Mouse (Mus musculus): ENCODE results near the gene Kmt2e. TPM values are rescaled to one million over a fixed set of nuclear protein-coding genes. Genes with fewer than 3 reads are reported as not detected.
A peak's percentile ranks its signal among the peaks of the same experiment; 100 is the strongest.

Gene Kmt2e
- total and polyA plus RNA-seq, 3 experiments = 16.2 to 75.6 (median 29.3) TPM

GRCm38 (mm10) chr5:23444411-23444810, 10.2 kb downstream of the Kmt2e start:
- Histone ChIP-seq H3K36me3 (ENCODE audit: control insufficient read depth in 1 of 2, insufficient read depth in 2 of 2, low read length in 2 of 2) (peaks cover 11 to 56% of the 10 kb centered on the region in 2 experiments), H3K9me3 (replicated peaks; ENCODE audit: insufficient read depth, low read length) (no peaks in the 10 kb centered on the region), H3K9ac (ENCODE audit: control insufficient read depth, low read depth, low read length, poor library complexity, severe bottlenecking) (no peak overlapping the region), H3K27ac (ENCODE audit: control insufficient read depth, low read depth, low read length) (no peak overlapping the region), H3K79me2 (ENCODE audit: control insufficient read depth, insufficient read depth, low read length, poor library complexity) (peaks cover 59% of the 10 kb centered on the region), H3K4me3 (ENCODE audit: control insufficient read depth in 1 of 2, insufficient read depth in 1 of 2, low read depth in 2 of 2, low read length in 2 of 2) (peak overlapping the region in 1 of 2 experiments; percentile 10; a peak in 2 of 4 replicates), H3K27me3 (ENCODE audit: control insufficient read depth in 1 of 2, insufficient read depth in 2 of 2, low read length in 2 of 2) (no peaks in the 10 kb centered on the region), H3K4me1 (ENCODE audit: control insufficient read depth in 1 of 2, insufficient read depth in 2 of 2, low read length in 2 of 2) (peaks cover 13 to 37% of the 10 kb centered on the region in 2 experiments)
- DNase-seq (ENCODE audit: low read depth, low spot score) = peak; percentile 51
- TF ChIP-seq CHD2 (IDR thresholded peaks at IDR 0.05; ENCODE audit: low read length) (no peak), ZMIZ1 (IDR thresholded peaks at IDR 0.05; ENCODE audit: low read depth, low read length) (no peak), RCOR1 (IDR thresholded peaks at IDR 0.05; ENCODE audit: low read depth, low read length) (peak; percentile 80), EP300 (IDR thresholded peaks at IDR 0.05; ENCODE audit: low read depth in 1 of 2, low read length in 2 of 2) (peak; percentile 54 to 68; a peak in 3 of 4 replicates), CTCF (IDR thresholded peaks at IDR 0.05 in 2 of 3, conservative IDR thresholded peaks at IDR 0.05 in 1 of 3; ENCODE audit: control insufficient read depth in 1 of 3, insufficient read depth in 1 of 3, low read depth in 2 of 3, low read length in 3 of 3, poor library complexity in 1 of 3, severe bottlenecking in 1 of 3) (no peak), TBP (IDR thresholded peaks at IDR 0.05; ENCODE audit: low read depth, low read length) (no peak), UBTF (IDR thresholded peaks at IDR 0.05; ENCODE audit: borderline replicate concordance, insufficient read depth, low read depth, low read length) (no peak), MYB (IDR thresholded peaks at IDR 0.05; ENCODE audit: low read depth, low read length) (no peak), MXI1 (IDR thresholded peaks at IDR 0.05; ENCODE audit: low read depth, low read length) (no peak), MAFK (IDR thresholded peaks at IDR 0.05; ENCODE audit: borderline replicate concordance, low read depth, low read length) (no peak), GATA1 (IDR thresholded peaks at IDR 0.05; ENCODE audit: low read depth, low read length) (peak; percentile 82), E2F4 (IDR thresholded peaks at IDR 0.05; ENCODE audit: borderline replicate concordance, low read depth, low read length) (no peak), TAL1 (IDR thresholded peaks at IDR 0.05; ENCODE audit: low read length) (peak; percentile 55), MAX (IDR thresholded peaks at IDR 0.05; ENCODE audit: low read length) (no peak), ZKSCAN1 (IDR thresholded peaks at IDR 0.05; ENCODE audit: low read depth, low read length) (no peak), SIN3A (IDR thresholded peaks at IDR 0.05; ENCODE audit: low read length) (peak; percentile 43), POLR2AphosphoS2 (IDR thresholded peaks at IDR 0.05; ENCODE audit: low read length) (no peak), CHD1 (IDR thresholded peaks at IDR 0.05; ENCODE audit: low read depth, low read length) (no peak), MEF2A (IDR thresholded peaks at IDR 0.05; ENCODE audit: extremely low read depth, insufficient replicate concordance, low read depth, low read length, poor library complexity, severe bottlenecking) (0 out of 2 replicates have a peak, but pooled peaks have one; percentile 21), GABPA (IDR thresholded peaks at IDR 0.05; ENCODE audit: low read depth, low read length) (no peak), ZNF384 (IDR thresholded peaks at IDR 0.05; ENCODE audit: low read depth, low read length) (peak; percentile 80), ZC3H11A (IDR thresholded peaks at IDR 0.05; ENCODE audit: low read depth, low read length) (no peak), TCF12 (IDR thresholded peaks at IDR 0.05; ENCODE audit: low read depth, low read length) (peak; percentile 74), NELFE (IDR thresholded peaks at IDR 0.05; ENCODE audit: low read depth, low read length) (no peak), BHLHE40 (IDR thresholded peaks at IDR 0.05; ENCODE audit: borderline replicate concordance, low read depth, low read length) (no peak), USF1 (IDR thresholded peaks at IDR 0.05; ENCODE audit: low read depth, low read length) (no peak), RAD21 (IDR thresholded peaks at IDR 0.05; ENCODE audit: low read depth, low read length) (no peak), NRF1 (IDR thresholded peaks at IDR 0.05; ENCODE audit: insufficient read depth, low read depth, low read length, poor library complexity, severe bottlenecking) (no peak), KAT2A (conservative IDR thresholded peaks at IDR 0.05; ENCODE audit: low read depth, low read length) (no peak), POLR2A (IDR thresholded peaks at IDR 0.05; ENCODE audit: control insufficient read depth in 1 of 2, insufficient read depth in 1 of 2, low read depth in 1 of 2, low read length in 2 of 2, poor library complexity in 1 of 2) (no peak), HCFC1 (IDR thresholded peaks at IDR 0.05; ENCODE audit: low read depth, low read length) (no peak), MAZ (IDR thresholded peaks at IDR 0.05; ENCODE audit: low read depth, low read length) (no peak), SMC3 (IDR thresholded peaks at IDR 0.05; ENCODE audit: low read depth, low read length) (no peak), ETS1 (IDR thresholded peaks at IDR 0.05; ENCODE audit: low read depth, low read length) (peak; percentile 79), USF2 (IDR thresholded peaks at IDR 0.05; ENCODE audit: borderline replicate concordance in 1 of 2, insufficient read depth in 1 of 2, low read depth in 1 of 2, low read length in 2 of 2) (no peak), MYC (IDR thresholded peaks at IDR 0.05; ENCODE audit: low read depth, low read length) (no peak), POLR2AphosphoS5 (IDR thresholded peaks at IDR 0.05; ENCODE audit: borderline replicate concordance, low read depth, low read length) (no peak), JUND (IDR thresholded peaks at IDR 0.05; ENCODE audit: low read depth, low read length) (no peak)
